Mouse (Mus musculus) CH12.LX (cell line): Measurements from ENCODE around the gene Ajuba. TPM values are rescaled to one million over a fixed set of nuclear protein-coding genes. Genes with fewer than 3 reads are reported as not detected.

Experiments
- DNase-seq: peaks from one replicate; pipeline ENCODE4 v3.0.0-alpha.2; 2013; ENCODE audit errors: extremely low read depth
- H3K27ac ChIP-seq: 2 replicates; pipeline ENCODE4 v1.5.1; 2012; ENCODE audit warnings: low read depth, mild to moderate bottlenecking, control low read depth, moderate library complexity; ENCODE audit not compliant: insufficient read depth
- H3K27me3 ChIP-seq: replicated peaks from 2 replicates; pipeline ENCODE3; 2012; ENCODE audit warnings: inconsistent platforms
- H3K36me3 ChIP-seq, 2 experiments: replicated peaks in 1 of 2; 2 replicates each; pipeline versions ENCODE3 to v1.6.1; 2012; ENCODE audit warnings: inconsistent platforms in 1 of 2, low read length in 1 of 2, mild to moderate bottlenecking in 1 of 2, mixed read lengths in 1 of 2, moderate library complexity in 1 of 2; ENCODE audit not compliant: control insufficient read depth in 1 of 2, insufficient read depth in 1 of 2
- H3K4me1 ChIP-seq, 2 experiments: 2 replicates each; pipeline ENCODE4 v1.6.1; 2012; ENCODE audit warnings: inconsistent platforms in 1 of 2, moderate library complexity in 1 of 2; ENCODE audit not compliant: insufficient read depth in 2 of 2, control insufficient read depth in 1 of 2
- H3K4me2 ChIP-seq: 2 replicates; pipeline ENCODE4 v1.6.1; 2012; ENCODE audit warnings: low read depth, mild to moderate bottlenecking, control low read depth; ENCODE audit not compliant: poor library complexity, insufficient read depth, severe bottlenecking
- H3K4me3 ChIP-seq, 3 experiments: fragments of 150-350 bp in 1 of 3; sonication (generic) in 1 of 3; replicated peaks in 1 of 3; 2 replicates each; pipeline versions ENCODE3 to v1.5.1; 2011 to 2012; ENCODE audit warnings: low read depth in 2 of 3, low read length in 2 of 3, mild to moderate bottlenecking in 2 of 3, moderate library complexity in 2 of 3, control low read depth in 1 of 3, improper control_type of control experiment in 1 of 3, inconsistent platforms in 1 of 3, mixed read lengths in 1 of 3; ENCODE audit not compliant: poor library complexity in 1 of 3
- H3K79me2 ChIP-seq: replicated peaks from 2 replicates; pipeline ENCODE4 v1.6.1; 2012; ENCODE audit warnings: mild to moderate bottlenecking, moderate library complexity; ENCODE audit not compliant: control insufficient read depth, poor library complexity, insufficient read depth, severe bottlenecking; ENCODE audit errors: extremely low read depth
- H3K9ac ChIP-seq: 2 replicates; pipeline ENCODE4 v1.6.1; 2012; ENCODE audit warnings: low read depth, mild to moderate bottlenecking, control low read depth, moderate library complexity; ENCODE audit not compliant: insufficient read depth
- H3K9me3 ChIP-seq: replicated peaks from 2 replicates; pipeline ENCODE3; 2012; ENCODE audit warnings: low read length, inconsistent platforms, mixed read lengths
- CHD2 ChIP-seq: IDR thresholded peaks from 2 replicates; pipeline ENCODE4 v1.6.1; 2011; ENCODE audit warnings: low read length, improper control_type of control experiment
- CTCF ChIP-seq, 2 experiments: IDR thresholded peaks in 1 of 2; conservative IDR thresholded peaks in 1 of 2; 2 replicates each; pipeline ENCODE4 v1.5.1; 2011 to 2012; ENCODE audit warnings: low read depth in 2 of 2, low read length in 2 of 2, improper control_type of control experiment in 1 of 2, inconsistent platforms in 1 of 2, mild to moderate bottlenecking in 1 of 2, moderate library complexity in 1 of 2
- EP300 ChIP-seq: IDR thresholded peaks from 2 replicates; pipeline ENCODE4 v1.6.1; 2011; ENCODE audit warnings: low read length, improper control_type of control experiment
- GABPA ChIP-seq: IDR thresholded peaks from 2 replicates; pipeline ENCODE4 v1.6.1; 2012; ENCODE audit warnings: low read depth, low read length, improper control_type of control experiment, inconsistent platforms; ENCODE audit not compliant: insufficient replicate concordance
- JUN ChIP-seq: IDR thresholded peaks from 2 replicates; pipeline ENCODE4 v1.6.1; 2011; ENCODE audit warnings: low read depth, mild to moderate bottlenecking, low read length, improper control_type of control experiment, moderate library complexity; ENCODE audit not compliant: insufficient read depth
- KAT2A ChIP-seq: IDR thresholded peaks from 2 replicates; pipeline ENCODE4 v1.6.1; 2012; ENCODE audit warnings: low read length, improper control_type of control experiment, inconsistent platforms; ENCODE audit not compliant: insufficient replicate concordance
- MAFK ChIP-seq: IDR thresholded peaks from 2 replicates; pipeline ENCODE4 v1.6.1; 2011; ENCODE audit warnings: low read length, improper control_type of control experiment; ENCODE audit not compliant: insufficient replicate concordance
- MAZ ChIP-seq: IDR thresholded peaks from 2 replicates; pipeline ENCODE4 v1.6.1; 2012; ENCODE audit warnings: low read depth, mild to moderate bottlenecking, inconsistent platforms, low read length, improper control_type of control experiment, moderate library complexity
- MXI1 ChIP-seq: IDR thresholded peaks from 2 replicates; pipeline ENCODE4 v1.6.1; 2011; ENCODE audit warnings: mild to moderate bottlenecking, low read depth, low read length, improper control_type of control experiment
- MYC ChIP-seq: IDR thresholded peaks from 2 replicates; pipeline ENCODE4 v1.6.1; 2011; ENCODE audit warnings: low read depth, mild to moderate bottlenecking, improper control_type of control experiment, low read length
- NELFE ChIP-seq: IDR thresholded peaks from 2 replicates; pipeline ENCODE4 v1.6.1; 2011; ENCODE audit warnings: low read depth, low read length, improper control_type of control experiment
- NRF1 ChIP-seq: IDR thresholded peaks from 2 replicates; pipeline ENCODE4 v1.6.1; 2014; ENCODE audit warnings: low read depth, mild to moderate bottlenecking, inconsistent platforms, low read length, improper control_type of control experiment, moderate library complexity
- RAD21 ChIP-seq: IDR thresholded peaks from 2 replicates; pipeline ENCODE4 v1.6.1; 2011; ENCODE audit warnings: low read depth, mild to moderate bottlenecking, low read length, improper control_type of control experiment, moderate library complexity
- SMC3 ChIP-seq: IDR thresholded peaks from 2 replicates; pipeline ENCODE4 v1.6.1; 2011; ENCODE audit warnings: low read depth, low read length, improper control_type of control experiment
- TCF12 ChIP-seq: IDR thresholded peaks from 2 replicates; pipeline ENCODE4 v1.6.1; 2014; ENCODE audit warnings: low read depth, mild to moderate bottlenecking, inconsistent platforms, low read length, improper control_type of control experiment
- USF2 ChIP-seq: conservative IDR thresholded peaks from 2 replicates; pipeline ENCODE4 v1.6.1; 2011; ENCODE audit warnings: low read depth, low read length, improper control_type of control experiment
- ZC3H11A ChIP-seq: IDR thresholded peaks from 2 replicates; pipeline ENCODE4 v1.6.1; 2012; ENCODE audit warnings: low read depth, mild to moderate bottlenecking, inconsistent platforms, low read length, improper control_type of control experiment
- ZMIZ1 ChIP-seq: IDR thresholded peaks from 2 replicates; pipeline ENCODE4 v1.6.1; 2012; ENCODE audit warnings: low read depth, mild to moderate bottlenecking, inconsistent platforms, low read length, improper control_type of control experiment
- ZNF384 ChIP-seq: IDR thresholded peaks from 2 replicates; pipeline ENCODE4 v1.6.1; 2012; ENCODE audit warnings: low read depth, low read length, improper control_type of control experiment, inconsistent platforms
- dilution Hi-C: fragments of 300-500 bp; cut with MboI; formaldehyde crosslinking; loops from 2 replicates; pipeline ENCODE4 v1.14.3; 2020; ENCODE audit warnings: low sequenced_read_pairs; ENCODE audit not compliant: extremely low pct_unique_long_range_greater_than_20kb, extremely low pct_ligation_motif_present
- in situ Hi-C: fragments of 300-500 bp; cut with MboI; formaldehyde crosslinking; loops from 3 replicates; pipeline ENCODE4 v1.14.3; 2019; ENCODE audit warnings: low sequenced_read_pairs, low pct_ligation_motif_present, low pct_unique_long_range_greater_than_20kb, mixed read lengths
- polyA plus RNA-seq: library from polyadenylated mRNA; unstranded; fragments of >175 nt; gene quantifications from 2 replicates; pipeline ENCODE4 v1.2.1, GENCODE M21; 2012; ENCODE audit warnings: low read depth; ENCODE audit not compliant: insufficient read length
- total RNA-seq, 2 experiments: library from RNA; depleted of rRNA; stranded (reverse); fragments of 300-350 nt in 1 of 2; fragments of >200 nt in 1 of 2; gene quantifications; 2 replicates each; pipeline ENCODE4 v1.2.3; 2012 to 2014

The Ajuba gene
- total and polyA plus RNA-seq, 3 experiments: 0.13 to 0.34 TPM; not detected in 1

DNA sequence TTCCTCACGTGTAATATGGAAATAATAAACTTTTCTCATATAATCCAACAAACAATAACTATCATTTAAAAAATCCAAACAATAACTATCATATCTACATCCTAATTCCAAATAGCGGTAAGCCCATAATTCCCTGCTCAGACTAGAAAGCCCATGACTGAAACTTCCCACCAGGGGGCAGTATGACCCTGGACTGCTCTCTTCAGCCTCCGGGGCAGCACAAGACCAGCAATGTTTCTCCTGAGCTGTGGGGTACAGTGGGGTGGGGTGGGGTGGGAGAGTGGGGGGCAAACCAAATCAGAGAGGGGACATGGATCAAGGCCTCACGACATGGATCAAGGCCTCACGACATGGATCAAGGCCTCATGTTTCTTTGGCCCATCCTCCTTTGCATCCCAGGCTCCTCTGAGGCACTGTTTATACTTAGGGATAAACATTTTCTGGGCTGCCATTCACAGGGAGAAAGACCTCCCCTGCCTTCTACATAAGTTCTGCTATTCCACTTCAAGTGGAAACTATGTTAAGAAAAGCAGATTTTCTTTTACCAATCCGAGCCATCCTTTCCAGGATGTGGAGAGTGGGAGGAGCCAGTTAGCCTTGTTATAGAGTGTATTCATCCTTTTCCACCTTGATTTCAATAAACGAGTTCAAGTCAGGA is 6.5 kb upstream of the Ajuba start:
- peaks cover 3 to 17% of the 10 kb centered on the region in 2 experiments for H3K36me3 ChIP-seq
- peak; percentile 38 for TF ChIP-seq RAD21
- TF ChIP-seq CTCF (conservative IDR thresholded peaks at IDR 0.05 in 1 of 2, IDR thresholded peaks at IDR 0.05 in 1 of 2; ENCODE audit: low read depth in 2 of 2, low read length in 2 of 2): peak; percentile 7 to 66; a peak in 2 of 4 replicates
- TF ChIP-seq SMC3: peak; percentile 46
- TF ChIP-seq NELFE: no peak
- TF ChIP-seq, all 38 proteins: peak for 3

DNA sequence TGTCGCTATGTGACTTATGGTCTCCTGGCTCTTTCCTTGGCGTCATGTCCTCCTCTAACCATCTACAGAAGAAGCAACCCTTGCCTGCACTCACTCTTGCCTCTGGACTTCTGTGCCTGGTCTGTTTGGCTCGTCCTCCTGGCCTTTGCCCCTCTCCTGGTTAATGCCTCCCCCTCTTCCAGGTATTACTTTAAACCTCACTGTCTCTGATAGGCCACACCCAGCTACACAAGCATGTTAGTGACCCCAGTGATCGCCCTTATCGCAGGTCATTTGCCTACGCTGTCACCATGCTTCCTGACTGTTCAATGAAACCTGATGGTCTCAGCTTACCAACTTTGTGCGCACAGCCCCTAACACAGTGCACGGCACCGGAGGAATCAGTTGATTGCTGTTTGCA is 5.2 kb upstream of the Ajuba start:
- peaks cover 0 to 17% of the 10 kb centered on the region in 2 experiments; a peak in 1 of 4 replicates for H3K4me1 ChIP-seq
- DNase-seq: no peak
- H3K27ac ChIP-seq: no peak overlapping the region
- H3K79me2 ChIP-seq: no peaks in the 10 kb centered on the region
- no peak overlapping the region for H3K4me3 ChIP-seq
- dilution Hi-C loops (no loop called here), in situ Hi-C loops (no loop called here)
- H3K36me3 ChIP-seq: peaks cover 3 to 17% of the 10 kb centered on the region in 2 experiments
- no peak for TF ChIP-seq KAT2A
- no peak for TF ChIP-seq NRF1
- TF ChIP-seq JUN: no peak
- TF ChIP-seq RAD21: no peak
- no peak for TF ChIP-seq EP300
- no peak for TF ChIP-seq MAZ
- no peak for TF ChIP-seq MAFK
- TF ChIP-seq CTCF (conservative IDR thresholded peaks at IDR 0.05 in 1 of 2, IDR thresholded peaks at IDR 0.05 in 1 of 2; ENCODE audit: low read depth in 2 of 2, low read length in 2 of 2): no peak
- no peak for TF ChIP-seq SMC3
- TF ChIP-seq GABPA: no peak
- TF ChIP-seq USF2: no peak
- no peak for TF ChIP-seq MYC
- TF ChIP-seq MXI1: no peak
- no peak for TF ChIP-seq ZC3H11A
- no peak for TF ChIP-seq ZNF384
- no peak for TF ChIP-seq CHD2
- TF ChIP-seq ZMIZ1: no peak
- no peak for TF ChIP-seq NELFE
- no peak for TF ChIP-seq TCF12
- peaks cover 3% of the 10 kb centered on the region for H3K9me3 ChIP-seq
- H3K9ac ChIP-seq: no peak overlapping the region
- no peaks in the 10 kb centered on the region for H3K27me3 ChIP-seq
- no peak overlapping the region for H3K4me2 ChIP-seq

More for the DNA sequence above, 6.5 kb upstream of the Ajuba start:
- H3K4me1 ChIP-seq: peaks cover 0 to 12% of the 10 kb centered on the region in 2 experiments; a peak in 1 of 4 replicates
- no peaks in the 10 kb centered on the region for H3K9me3 ChIP-seq
- no peak overlapping the region for H3K27ac ChIP-seq
- no peaks in the 10 kb centered on the region for H3K79me2 ChIP-seq
- in situ Hi-C loops: no loop called here
- H3K9ac ChIP-seq: no peak overlapping the region
- H3K4me2 ChIP-seq: no peak overlapping the region
- H3K27me3 ChIP-seq: no peaks in the 10 kb centered on the region
- H3K4me3 ChIP-seq: no peak overlapping the region
- peak; percentile 49 for DNase-seq
- dilution Hi-C loops: no loop called here
